Mouse (Mus musculus) ES-Bruce4 (cell line): ENCODE results near the gene Gm17949.

Source experiments
- CTCF ChIP-seq: IDR thresholded peaks from one replicate; pipeline ENCODE4 v1.8.1; 2011; ENCODE audit warnings: low read depth, low read length
- EP300 ChIP-seq: IDR thresholded peaks from 2 replicates; pipeline ENCODE4 v1.6.1; 2011; ENCODE audit warnings: low read depth, low read length; ENCODE audit not compliant: insufficient read depth

DNA sequence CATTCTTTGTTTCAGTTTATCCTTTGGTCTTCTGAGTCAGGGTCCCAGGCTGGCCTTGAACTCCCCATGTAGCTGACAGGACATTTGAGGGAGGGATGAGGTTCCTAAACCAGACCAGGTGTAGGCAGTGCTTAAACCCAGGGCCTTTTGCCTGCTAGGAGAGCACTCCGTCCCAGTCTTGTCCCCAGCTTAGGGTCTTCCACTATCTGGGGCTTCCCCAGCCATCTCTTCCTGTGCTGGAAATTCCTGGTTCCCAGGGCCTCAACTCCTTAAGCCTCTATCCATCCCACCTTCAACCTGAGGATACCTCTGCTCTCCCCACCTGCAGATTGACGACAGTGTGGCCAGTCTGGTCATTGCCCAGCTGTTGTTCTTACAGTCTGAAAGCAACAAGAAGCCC lies 20.3 kb upstream of the Gm17949 start:
- TF ChIP-seq CTCF = no peak
- no peak for TF ChIP-seq EP300
